Mouse (Mus musculus) neural tube, embryonic 13.5 days (tissue): Measurements from ENCODE around the gene Tspan13. TPM values are rescaled to one million over a fixed set of nuclear protein-coding genes. Genes with fewer than 3 reads are reported as not detected.

ENCODE experiments used
- ATAC-seq: fragments of 200-750 bp; cut with Nextera tagmentation; 2 replicates; pipeline ENCODE4 v1.8.0; 2017; ENCODE audit warnings: low read depth, mild to moderate bottlenecking, moderate TSS enrichment, moderate library complexity
- H3K27ac ChIP-seq: fragments of 300-500 bp; sonication (generic); replicated peaks from 2 replicates; pipeline ENCODE4 v1.5.1; 2015; ENCODE audit warnings: moderate library complexity, mild to moderate bottlenecking, inconsistent platforms
- H3K27me3 ChIP-seq: fragments of 300-500 bp; sonication (generic); 2 replicates; pipeline ENCODE4 v1.6.1; 2015; ENCODE audit warnings: mild to moderate bottlenecking, inconsistent platforms
- H3K36me3 ChIP-seq: fragments of 300-500 bp; sonication (generic); 2 replicates; pipeline ENCODE4 v1.6.1; 2015; ENCODE audit warnings: mild to moderate bottlenecking, inconsistent platforms
- H3K4me1 ChIP-seq: fragments of 300-500 bp; sonication (generic); replicated peaks from 2 replicates; pipeline ENCODE4 v1.6.1; 2015; ENCODE audit warnings: inconsistent platforms
- H3K4me2 ChIP-seq: fragments of 300-500 bp; sonication (generic); 2 replicates; pipeline ENCODE4 v1.6.1; 2015; ENCODE audit warnings: inconsistent platforms, mild to moderate bottlenecking, moderate library complexity
- H3K4me3 ChIP-seq: fragments of 300-500 bp; sonication (generic); 2 replicates; pipeline ENCODE4 v1.5.1; 2015; ENCODE audit warnings: mild to moderate bottlenecking, inconsistent platforms
- H3K9ac ChIP-seq: fragments of 300-500 bp; sonication (generic); 2 replicates; pipeline ENCODE4 v1.6.1; 2015; ENCODE audit warnings: moderate library complexity, mild to moderate bottlenecking, inconsistent platforms
- H3K9me3 ChIP-seq: fragments of 300-500 bp; sonication (generic); 2 replicates; pipeline ENCODE4 v1.6.1; 2016; ENCODE audit warnings: inconsistent platforms
- WGBS: fragments of 180-500 bp; shearing (Covaris S2); methylation state at CpG from one replicate; pipeline ENCODE4 v1.1.7; 2015; 5-methylcytosine and 5-hydroxymethylcytosine counted together
- polyA plus RNA-seq: library from polyadenylated mRNA; unstranded; fragments of >200 nt; fragmentation: Nextera tagmentation; extraction: Ambion mirVana; gene quantifications from 2 replicates; pipeline ENCODE4 v1.2.1, GENCODE M21; 2015

Tspan13 gene
- polyA plus RNA-seq, 1 experiment from 2014 or later = 392 TPM

DNA sequence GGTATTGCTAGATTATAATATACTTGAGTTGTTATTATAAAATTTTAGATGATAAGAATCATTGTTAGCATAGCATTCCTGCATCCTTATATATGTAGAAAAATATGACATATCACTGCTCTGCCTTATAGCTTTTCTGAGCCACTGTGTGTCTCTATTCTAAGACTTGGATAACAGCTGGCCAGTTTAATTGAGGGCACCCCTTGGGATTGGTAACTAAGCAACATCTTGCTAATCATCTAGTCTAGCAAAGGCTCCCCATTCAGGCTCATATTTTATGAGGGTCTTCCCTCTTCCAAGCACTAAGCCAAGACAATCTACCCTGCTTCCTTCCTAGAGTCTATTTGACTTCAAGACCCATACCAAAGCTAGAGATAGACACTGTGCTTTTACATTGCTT is 48.2 kb downstream of the Tspan13 start:
- Histone ChIP-seq H3K9ac (no peak overlapping the region), H3K9me3 (no peaks in the 10 kb centered on the region), H3K4me3 (no peak overlapping the region), H3K4me1 (peaks cover 27% of the 10 kb centered on the region), H3K4me2 (no peak overlapping the region), H3K27me3 (no peaks in the 10 kb centered on the region), H3K27ac (peak overlapping the region; percentile 81), H3K36me3 (no peaks in the 10 kb centered on the region)
- ATAC-seq = peak; percentile 79

DNA sequence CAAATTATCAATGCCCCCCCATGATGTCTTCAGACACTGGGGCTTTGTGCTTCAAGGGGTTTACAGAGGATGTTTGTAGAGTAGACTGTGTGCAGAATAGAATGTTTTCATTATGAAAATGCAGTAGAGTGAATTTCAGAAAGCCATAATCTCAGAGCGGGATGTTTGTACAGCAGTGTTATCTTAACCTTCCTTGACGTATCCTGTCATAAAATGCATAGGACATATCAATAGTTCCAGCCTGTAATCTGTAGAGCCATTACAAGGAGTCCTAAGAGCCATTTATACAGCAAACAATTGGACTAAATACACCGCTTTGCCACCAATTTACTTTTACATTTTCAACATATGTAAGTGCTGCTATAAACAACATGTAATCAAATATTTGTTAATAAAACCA is 48.7 kb downstream of the Tspan13 start:
- ATAC-seq = no peak
- WGBS = 70% methylated on average over 3 of the region's 3 CpGs
- Histone ChIP-seq H3K9me3 (no peaks in the 10 kb centered on the region), H3K27me3 (no peaks in the 10 kb centered on the region), H3K4me2 (no peak overlapping the region), H3K36me3 (no peaks in the 10 kb centered on the region), H3K4me3 (no peak overlapping the region), H3K4me1 (peaks cover 27% of the 10 kb centered on the region), H3K27ac (peak overlapping the region; percentile 54), H3K9ac (no peak overlapping the region)

DNA sequence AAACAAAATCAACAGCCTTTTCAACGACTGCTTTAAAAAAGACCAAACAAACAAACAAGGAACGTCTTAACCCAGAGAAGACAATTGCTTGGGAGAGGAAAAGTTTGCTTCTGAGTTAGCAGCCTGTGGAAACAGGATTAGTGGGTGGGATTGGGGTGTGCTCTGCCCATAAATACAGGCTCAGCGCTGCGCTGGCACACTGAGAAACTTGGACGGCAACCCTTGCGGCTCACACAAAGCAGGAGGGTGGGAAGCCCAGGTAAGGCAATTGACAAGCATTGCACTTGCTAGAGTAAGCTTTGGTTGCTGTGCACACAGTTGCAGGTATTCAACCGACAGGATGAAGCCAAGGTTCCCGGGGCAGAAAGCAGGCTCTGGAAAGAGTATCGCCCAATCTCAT is 49.6 kb downstream of the Tspan13 start, which contains the start of gene Agr2:
TSS of gene Agr2 (plus strand) at position 197 of the 400 bp plus-strand sequence.
- H3K4me3 ChIP-seq = no peak within 1 kb of the TSS
- H3K9me3 ChIP-seq = no peaks in the 10 kb centered on the region
- no peaks in the 10 kb centered on the region for H3K27me3 ChIP-seq
- no peak for ATAC-seq
- no peaks in the 10 kb centered on the region for H3K36me3 ChIP-seq
- H3K4me2 ChIP-seq = no peak within 1 kb of the TSS
- H3K27ac ChIP-seq = peak within 1 kb of the TSS; percentile 54
- peaks cover 22% of the 10 kb centered on the region for H3K4me1 ChIP-seq
- WGBS = 77% methylated on average over 9 of the region's 9 CpGs
- H3K9ac ChIP-seq = no peak within 1 kb of the TSS

DNA sequence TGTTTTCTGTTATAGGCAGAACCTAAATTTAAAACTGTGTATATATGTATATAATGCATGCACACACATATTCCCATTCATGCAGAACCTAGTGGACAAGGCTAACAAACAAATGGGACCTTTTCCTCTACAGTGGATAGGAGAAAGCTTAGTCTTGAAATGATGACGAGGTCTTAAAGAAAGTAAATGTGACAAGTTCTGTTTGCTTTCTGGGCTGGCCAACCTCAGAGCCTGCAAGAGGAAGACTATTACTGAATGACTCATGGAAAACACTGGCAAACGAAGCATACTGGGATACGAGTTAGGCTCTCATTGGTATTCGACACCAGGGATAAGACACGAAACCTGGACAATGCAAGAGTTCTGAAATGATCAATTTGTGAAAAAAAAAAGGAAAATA is 57.6 kb downstream of the Tspan13 start:
- 88% methylated on average over 5 of the region's 5 CpGs for WGBS
- Histone ChIP-seq H3K4me1 (peaks cover 8% of the 10 kb centered on the region), H3K27me3 (no peaks in the 10 kb centered on the region), H3K36me3 (no peaks in the 10 kb centered on the region), H3K4me2 (no peak overlapping the region), H3K9me3 (no peaks in the 10 kb centered on the region), H3K4me3 (no peak overlapping the region), H3K9ac (no peak overlapping the region), H3K27ac (no peak overlapping the region)
- ATAC-seq = no peak

DNA sequence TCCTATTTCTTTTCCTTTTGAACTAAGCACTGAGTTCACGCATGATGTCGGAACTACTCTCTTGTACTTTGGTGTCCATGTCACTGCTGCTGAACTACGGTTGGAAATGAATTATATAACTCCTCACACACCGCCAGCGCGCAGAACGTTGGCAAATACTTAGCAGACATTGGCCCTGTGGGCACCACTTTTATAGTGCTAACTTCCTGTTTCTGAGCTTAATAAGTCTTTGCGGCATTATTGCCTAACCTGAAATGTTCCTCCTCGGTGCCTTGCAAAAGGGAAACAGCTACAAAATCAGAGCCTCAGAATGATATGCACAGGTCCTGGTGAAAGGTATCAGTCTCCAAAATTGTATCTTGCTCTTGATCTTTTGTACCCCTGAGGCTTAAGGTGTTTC is 58.8 kb downstream of the Tspan13 start:
- WGBS = 96% methylated on average over 9 of the region's 9 CpGs
- no peaks in the 10 kb centered on the region for H3K27me3 ChIP-seq

DNA sequence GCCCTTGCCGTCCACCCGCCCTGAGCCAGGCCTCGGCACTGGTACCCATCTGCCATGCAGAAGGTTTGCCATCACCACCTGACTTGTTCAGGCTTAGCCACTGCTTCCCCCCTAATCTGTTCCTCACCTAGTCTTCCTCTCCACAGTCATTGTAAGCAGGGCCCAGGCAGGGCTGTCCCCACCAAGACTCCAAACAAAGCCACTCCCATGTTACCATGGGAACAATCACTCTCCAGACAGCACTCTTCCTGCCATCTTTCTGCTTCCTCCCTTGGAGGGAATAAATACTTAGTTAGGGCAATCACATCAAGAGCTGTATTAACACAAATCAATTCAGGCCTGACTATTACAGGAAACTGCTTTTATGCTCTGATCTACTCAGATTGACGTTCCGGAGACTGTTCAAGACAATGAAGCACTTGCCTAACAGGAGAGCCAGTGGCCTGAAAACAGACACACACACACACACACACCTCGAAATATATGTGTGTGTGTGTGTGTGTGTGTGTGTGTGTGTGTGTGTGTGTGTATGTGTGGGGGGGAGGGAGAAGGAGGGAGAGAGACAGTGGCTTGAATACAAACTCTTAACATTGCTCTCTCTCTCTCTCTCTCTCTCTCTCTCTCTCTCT is 60.5 kb downstream of the Tspan13 start:
- Histone ChIP-seq H3K4me2 (no peak overlapping the region), H3K4me1 (peaks cover 15% of the 10 kb centered on the region), H3K9me3 (no peaks in the 10 kb centered on the region), H3K27ac (peak overlapping the region; percentile 46), H3K36me3 (no peaks in the 10 kb centered on the region), H3K9ac (no peak overlapping the region), H3K4me3 (no peak overlapping the region), H3K27me3 (no peaks in the 10 kb centered on the region)
- WGBS = 40% methylated on average over 6 of the region's 6 CpGs
- ATAC-seq = peak; percentile 90

More for the DNA sequence above, 58.8 kb downstream of the Tspan13 start:
- H3K4me3 ChIP-seq = no peak overlapping the region
- peaks cover 8% of the 10 kb centered on the region for H3K4me1 ChIP-seq
- no peaks in the 10 kb centered on the region for H3K36me3 ChIP-seq
- ATAC-seq = no peak
- no peak overlapping the region for H3K27ac ChIP-seq
- no peak overlapping the region for H3K4me2 ChIP-seq
- no peaks in the 10 kb centered on the region for H3K9me3 ChIP-seq
- H3K9ac ChIP-seq = no peak overlapping the region

DNA sequence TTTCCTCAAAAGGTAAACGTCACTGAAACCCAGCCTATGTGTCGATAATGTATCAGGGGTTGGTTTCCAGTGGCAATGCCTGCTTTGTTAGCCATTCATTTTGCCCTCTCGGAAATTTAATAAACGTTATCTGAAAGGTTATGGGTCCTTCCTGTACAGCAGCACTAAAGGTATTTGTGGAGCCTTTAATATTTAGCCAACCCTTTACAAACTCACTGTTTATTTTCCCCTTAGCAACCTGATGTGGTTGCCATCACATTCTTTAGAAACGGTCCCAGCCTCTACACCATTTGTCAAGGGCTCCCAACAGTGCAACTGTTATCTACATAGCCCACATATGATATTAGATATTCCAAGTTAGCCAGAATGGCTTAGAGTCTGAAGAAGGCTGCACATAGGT is 62.7 kb downstream of the Tspan13 start:
- Histone ChIP-seq H3K9me3 (no peaks in the 10 kb centered on the region), H3K27me3 (no peaks in the 10 kb centered on the region), H3K36me3 (no peaks in the 10 kb centered on the region), H3K9ac (no peak overlapping the region), H3K4me2 (no peak overlapping the region), H3K4me1 (peaks cover 15% of the 10 kb centered on the region), H3K4me3 (no peak overlapping the region), H3K27ac (no peak overlapping the region)
- no peak for ATAC-seq
- WGBS = 88% methylated on average over 5 of the region's 5 CpGs

DNA sequence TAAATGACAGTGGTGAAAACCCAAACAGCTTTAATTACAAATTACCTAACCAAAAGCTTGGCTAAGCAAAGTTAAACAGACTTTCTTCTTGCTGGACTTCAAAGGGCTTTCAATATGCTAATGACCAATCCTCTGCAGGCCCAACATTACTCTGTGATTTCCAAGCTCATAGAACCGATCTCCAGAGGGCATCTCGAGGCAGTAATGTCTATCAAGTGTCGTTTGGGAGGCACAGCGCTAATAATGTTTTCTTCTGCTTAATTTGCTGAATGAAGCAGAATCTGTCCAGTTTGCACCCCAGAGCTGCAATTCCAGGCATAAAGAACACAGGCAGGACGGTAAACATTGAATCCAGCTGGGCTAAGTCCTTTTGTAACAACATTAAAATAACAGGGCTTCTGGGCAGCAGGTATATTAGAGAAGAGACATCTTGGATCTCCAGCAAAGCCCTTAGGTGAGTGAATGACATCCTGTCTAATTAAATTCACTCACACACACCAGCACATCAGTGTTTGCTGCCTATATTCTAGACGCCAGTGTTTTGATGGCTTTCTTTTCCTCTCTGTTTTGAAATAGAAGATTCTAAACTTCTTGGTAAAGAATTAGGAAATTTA is 64.6 kb downstream of the Tspan13 start:
- no peak overlapping the region for H3K4me3 ChIP-seq
- H3K27me3 ChIP-seq = no peaks in the 10 kb centered on the region
- H3K4me2 ChIP-seq = no peak overlapping the region
- no peaks in the 10 kb centered on the region for H3K9me3 ChIP-seq
- no peak overlapping the region for H3K9ac ChIP-seq
- peaks cover 15% of the 10 kb centered on the region for H3K4me1 ChIP-seq
- 31% methylated on average over 6 of the region's 6 CpGs for WGBS
- peak overlapping the region; percentile 54; the same call in 1 of the 2 replicates for H3K27ac ChIP-seq
- peak; percentile 57; the same call in 1 of the 2 replicates for ATAC-seq
- no peaks in the 10 kb centered on the region for H3K36me3 ChIP-seq

DNA sequence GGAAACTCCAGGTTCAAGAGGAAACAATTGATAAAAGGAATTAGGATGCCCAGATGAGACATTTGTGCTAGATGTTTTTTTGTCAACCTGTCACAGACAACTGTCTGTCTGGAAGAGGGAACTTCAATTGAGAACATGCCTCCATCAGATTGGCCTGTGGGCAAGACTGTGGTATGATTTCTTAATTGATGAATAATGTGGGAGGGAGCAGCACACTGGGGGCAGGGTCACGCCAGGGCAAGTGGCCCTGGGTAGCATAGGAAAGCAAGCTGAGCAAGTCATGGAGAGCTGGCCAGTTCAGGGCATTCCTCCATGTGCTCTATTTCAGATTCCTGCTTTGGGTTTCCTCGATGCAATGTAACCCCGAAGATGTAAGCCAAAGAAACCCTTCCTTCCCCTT is 66.4 kb downstream of the Tspan13 start:
- H3K27me3 ChIP-seq = no peaks in the 10 kb centered on the region

DNA sequence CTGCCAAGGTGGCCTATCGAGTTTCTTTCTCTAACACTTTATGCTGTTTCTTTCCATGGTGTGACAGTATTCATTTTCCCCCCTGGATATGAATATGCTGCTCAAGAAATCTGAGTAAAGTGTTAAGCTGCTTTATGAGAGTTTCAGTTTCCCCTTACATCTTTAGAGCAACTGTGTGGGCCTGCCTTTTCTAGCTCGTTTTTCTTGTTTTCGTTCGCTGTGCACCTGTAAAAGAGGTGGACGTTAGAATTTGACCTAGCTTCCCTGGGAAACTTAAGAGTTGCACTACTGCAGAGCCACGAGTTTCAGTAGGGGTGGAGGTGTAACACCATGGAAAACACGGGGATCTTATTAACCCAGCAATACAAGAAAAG is 75.5 kb downstream of the Tspan13 start:
- no peak for ATAC-seq
- Histone ChIP-seq H3K27me3 (no peaks in the 10 kb centered on the region), H3K9ac (no peak overlapping the region), H3K9me3 (no peaks in the 10 kb centered on the region), H3K27ac (no peak overlapping the region), H3K4me2 (no peak overlapping the region), H3K36me3 (no peaks in the 10 kb centered on the region), H3K4me1 (no peaks in the 10 kb centered on the region), H3K4me3 (no peak overlapping the region)
- WGBS = 84% methylated on average over 7 of the region's 7 CpGs

More for the DNA sequence above, 66.4 kb downstream of the Tspan13 start:
- no peak overlapping the region for H3K4me3 ChIP-seq
- H3K4me1 ChIP-seq = peaks cover 7% of the 10 kb centered on the region
- H3K27ac ChIP-seq = no peak overlapping the region
- no peaks in the 10 kb centered on the region for H3K36me3 ChIP-seq
- H3K4me2 ChIP-seq = no peak overlapping the region
- 89% methylated on average over 3 of the region's 3 CpGs for WGBS
- H3K9ac ChIP-seq = no peak overlapping the region
- H3K9me3 ChIP-seq = no peaks in the 10 kb centered on the region
- no peak for ATAC-seq

DNA sequence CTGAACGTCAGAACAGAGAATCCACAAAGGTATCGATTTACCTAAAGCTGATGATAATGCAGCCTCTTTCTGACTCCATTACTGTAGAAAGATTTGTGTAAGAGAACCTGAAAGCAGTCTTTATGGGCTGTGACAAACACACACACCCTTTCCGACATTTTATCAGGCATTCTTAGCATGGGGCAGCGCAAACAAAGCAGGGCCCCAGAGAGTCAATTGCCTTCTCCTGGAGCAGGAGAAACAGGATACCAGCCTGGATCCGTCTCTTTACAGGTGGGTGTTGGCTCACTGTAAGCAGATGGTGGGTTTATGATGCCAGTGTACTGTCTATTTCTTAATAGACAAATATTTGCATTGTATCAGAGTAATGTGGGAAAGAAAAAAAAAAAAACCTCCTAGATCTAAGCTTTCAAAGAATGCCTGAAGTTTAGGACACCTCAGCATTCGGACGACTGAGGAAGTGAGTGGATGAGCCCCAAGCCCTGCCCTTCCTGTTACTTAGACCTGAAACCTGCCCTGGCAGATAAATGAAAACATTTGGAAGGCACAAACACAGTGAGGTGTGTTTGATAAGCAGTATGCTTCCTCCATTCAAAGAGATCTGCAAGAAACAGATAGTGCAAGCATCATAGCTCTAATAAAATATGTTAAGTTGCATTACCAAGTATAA is 76.1 kb downstream of the Tspan13 start:
- no peak overlapping the region for H3K27ac ChIP-seq
- H3K27me3 ChIP-seq = no peaks in the 10 kb centered on the region
- no peak for ATAC-seq
- WGBS = 54% methylated on average over 7 of the region's 7 CpGs
- no peaks in the 10 kb centered on the region for H3K9me3 ChIP-seq
- H3K4me2 ChIP-seq = no peak overlapping the region
- no peaks in the 10 kb centered on the region for H3K4me1 ChIP-seq
- H3K36me3 ChIP-seq = no peaks in the 10 kb centered on the region
- no peak overlapping the region for H3K9ac ChIP-seq
- no peak overlapping the region for H3K4me3 ChIP-seq
